Mouse (Mus musculus) olfactory bulb, adult 2 months (tissue): ENCODE measurements around the gene Emc9.

ENCODE experiments used
- CTCF ChIP-seq: fragments of 200-500 bp; IDR thresholded peaks from 2 replicates; pipeline ENCODE4 v1.5.1; 2012; ENCODE audit warnings: low read depth, mild to moderate bottlenecking, low read length, moderate library complexity; ENCODE audit not compliant: insufficient read depth
- POLR2A ChIP-seq: fragments of 200-500 bp; IDR thresholded peaks from 2 replicates; pipeline ENCODE4 v1.6.1; 2012; ENCODE audit warnings: mild to moderate bottlenecking, low read depth, low read length, moderate library complexity; ENCODE audit not compliant: insufficient read depth

GRCm38 (mm10) chr14:55567496-55567895 lies 17.6 kb downstream of the Emc9 start:
- TF ChIP-seq CTCF (no peak), POLR2A (no peak)
